In genomic region chr10:80808985-80809632, GRCm38 (mm10) we compare ENCODE assay signal across 8 mouse cellular contexts. TPM values are rescaled to one million over a fixed set of nuclear protein-coding genes. Genes with fewer than 3 reads are reported as not detected.
A peak's percentile ranks its signal among the peaks of the same experiment; 100 is the strongest.
DNase-seq lines count a peak whose midpoint lies in the region; ATAC-seq lines count a peak whose summit lies in the region.

No protein-coding gene starts in this region.

- peak overlapping the region; percentile 44 for H3K9ac ChIP-seq in kidney, embryonic 15.5 days
- H3K9ac ChIP-seq in forebrain, embryonic 12.5 days = peak overlapping the region; percentile 31; the same call in 1 of the 2 replicates
- H3K9ac ChIP-seq in liver, embryonic 15.5 days = no peak overlapping the region

- peaks cover 21% of the 10 kb centered on the region for H3K27me3 ChIP-seq in kidney, embryonic 15.5 days
- peaks cover 70% of the 10 kb centered on the region for H3K27me3 ChIP-seq in forebrain, embryonic 12.5 days
- peaks cover 78% of the 10 kb centered on the region for H3K27me3 ChIP-seq in liver, embryonic 15.5 days

- no peak for DNase-seq in kidney, postnatal 36 days
- peak; percentile 39 for DNase-seq in ZHBTc4 (ENCODE audit: low read depth, low spot score)
- DNase-seq in ovary, adult 18-20 months (ENCODE audit: low spot score) = no peak
- DNase-seq in layer of hippocampus, adult 9-10 months (ENCODE audit: low spot score) = no peak
- no peak for DNase-seq in cerebellum, adult 9-10 months

- peaks cover 14% of the 10 kb centered on the region for H3K36me3 ChIP-seq in kidney, embryonic 15.5 days
- H3K36me3 ChIP-seq in forebrain, embryonic 12.5 days (replicated peaks) = peaks cover 19% of the 10 kb centered on the region
- H3K36me3 ChIP-seq in liver, embryonic 15.5 days (replicated peaks) = peaks cover 13% of the 10 kb centered on the region

- no peaks in the 10 kb centered on the region for H3K9me3 ChIP-seq in kidney, embryonic 15.5 days (replicated peaks)
- no peaks in the 10 kb centered on the region for H3K9me3 ChIP-seq in forebrain, embryonic 12.5 days
- no peaks in the 10 kb centered on the region for H3K9me3 ChIP-seq in liver, embryonic 15.5 days (replicated peaks)

- H3K27ac ChIP-seq in kidney, embryonic 15.5 days = peak overlapping the region; percentile 86
- no peak overlapping the region for H3K27ac ChIP-seq in forebrain, embryonic 12.5 days
- no peak overlapping the region for H3K27ac ChIP-seq in liver, embryonic 15.5 days (replicated peaks)

- H3K4me1 ChIP-seq in kidney, embryonic 15.5 days = peaks cover 58% of the 10 kb centered on the region
- H3K4me1 ChIP-seq in forebrain, embryonic 12.5 days = peaks cover 47% of the 10 kb centered on the region
- H3K4me1 ChIP-seq in liver, embryonic 15.5 days (replicated peaks) = peaks cover 51% of the 10 kb centered on the region

- H3K4me3 ChIP-seq in kidney, embryonic 15.5 days (replicated peaks) = peak overlapping the region; percentile 52
- peak overlapping the region; percentile 3; the same call in 1 of the 2 replicates for H3K4me3 ChIP-seq in forebrain, embryonic 12.5 days (replicated peaks)
- H3K4me3 ChIP-seq in liver, embryonic 15.5 days (replicated peaks) = 0 out of 2 replicates have a peak overlapping the region, but pooled peaks have one; percentile 1

- 5% methylated on average over 18 of the region's 18 CpGs for WGBS in kidney, embryonic 15.5 days
- 8% methylated on average over 18 of the region's 18 CpGs for WGBS in forebrain, embryonic 12.5 days
- 8% methylated on average over 18 of the region's 18 CpGs for WGBS in liver, embryonic 15.5 days (ENCODE audit: insufficient replicate concordance)

- H3K4me2 ChIP-seq in kidney, embryonic 15.5 days = peak overlapping the region; percentile 92
- peak overlapping the region; percentile 31 for H3K4me2 ChIP-seq in forebrain, embryonic 12.5 days
- peak overlapping the region; percentile 39 for H3K4me2 ChIP-seq in liver, embryonic 15.5 days

- ATAC-seq in kidney, embryonic 15.5 days (replicated peaks; ENCODE audit: low FRiP score) = no peak
- ATAC-seq in forebrain, embryonic 12.5 days (ENCODE audit: low FRiP score) = no peak
- no peak for ATAC-seq in liver, embryonic 15.5 days (ENCODE audit: insufficient read depth)

RNA-seq across cellular contexts. Expression of gene Amh, which starts 4.1 kb away (rescaled TPM):
- polyA plus RNA-seq in kidney, embryonic 15.5 days (2015; fragmentation: Nextera tagmentation; extraction: Ambion mirVana) = 0.09 TPM in 1 of 2 replicates, not detected in the other
- 0.15 TPM in 1 of 2 replicates, not detected in the other for polyA plus RNA-seq in forebrain, embryonic 12.5 days (2016; fragmentation: Nextera tagmentation; extraction: Ambion mirVana)
- polyA plus RNA-seq in liver, embryonic 15.5 days (2015; fragmentation: Nextera tagmentation; extraction: Ambion mirVana) = 0.10 and 0.12 TPM in 2 replicates

RNA-seq across cellular contexts. Expression of gene Jsrp1, which starts 4.2 kb away (rescaled TPM):
- 5.6 and 5.7 TPM in 2 replicates for polyA plus RNA-seq in kidney, embryonic 15.5 days (2015; fragmentation: Nextera tagmentation; extraction: Ambion mirVana)
- polyA plus RNA-seq in forebrain, embryonic 12.5 days (2016; fragmentation: Nextera tagmentation; extraction: Ambion mirVana) = 0.27 and 0.36 TPM in 2 replicates
- polyA plus RNA-seq in liver, embryonic 15.5 days (2015; fragmentation: Nextera tagmentation; extraction: Ambion mirVana) = 0.97 and 1.3 TPM in 2 replicates

RNA-seq across cellular contexts. Expression of gene Plekhj1, which starts 10.7 kb away (rescaled TPM):
- polyA plus RNA-seq in kidney, embryonic 15.5 days (2015; fragmentation: Nextera tagmentation; extraction: Ambion mirVana) = 126 and 130 TPM in 2 replicates
- polyA plus RNA-seq in forebrain, embryonic 12.5 days (2016; fragmentation: Nextera tagmentation; extraction: Ambion mirVana) = 152 and 156 TPM in 2 replicates
- 73.6 and 83.0 TPM in 2 replicates for polyA plus RNA-seq in liver, embryonic 15.5 days (2015; fragmentation: Nextera tagmentation; extraction: Ambion mirVana)

RNA-seq across cellular contexts. Expression of gene Sf3a2, which starts 11.1 kb away (rescaled TPM):
- polyA plus RNA-seq in kidney, embryonic 15.5 days (2015; fragmentation: Nextera tagmentation; extraction: Ambion mirVana) = 78.2 and 92.6 TPM in 2 replicates
- polyA plus RNA-seq in forebrain, embryonic 12.5 days (2016; fragmentation: Nextera tagmentation; extraction: Ambion mirVana) = 77.1 and 89.4 TPM in 2 replicates
- 31.3 and 32.8 TPM in 2 replicates for polyA plus RNA-seq in liver, embryonic 15.5 days (2015; fragmentation: Nextera tagmentation; extraction: Ambion mirVana)

RNA-seq across cellular contexts. Expression of gene Oaz1, which starts 17.3 kb away (rescaled TPM):
- 1,583 and 1,739 TPM in 2 replicates for polyA plus RNA-seq in kidney, embryonic 15.5 days (2015; fragmentation: Nextera tagmentation; extraction: Ambion mirVana)
- polyA plus RNA-seq in forebrain, embryonic 12.5 days (2016; fragmentation: Nextera tagmentation; extraction: Ambion mirVana) = 1,463 and 1,490 TPM in 2 replicates
- polyA plus RNA-seq in liver, embryonic 15.5 days (2015; fragmentation: Nextera tagmentation; extraction: Ambion mirVana) = 1,470 and 1,719 TPM in 2 replicates

Comparison
In these comparisons a context has a peak if more than half of its experiments do, and no peak if none do; other contexts are left out.
1. H3K4me2 ChIP-seq: peak in every context shown above with its lines; median percentile 92 in kidney, embryonic 15.5 days; 39 in liver, embryonic 15.5 days; 31 in forebrain, embryonic 12.5 days.
2. H3K4me3 ChIP-seq: peak in every context shown above with its lines; median percentile 52 in kidney, embryonic 15.5 days; 3 in forebrain, embryonic 12.5 days; 1 in liver, embryonic 15.5 days.